Mouse (Mus musculus): ENCODE results near the gene Ly6g6c.

The Ly6g6c gene

DNA sequence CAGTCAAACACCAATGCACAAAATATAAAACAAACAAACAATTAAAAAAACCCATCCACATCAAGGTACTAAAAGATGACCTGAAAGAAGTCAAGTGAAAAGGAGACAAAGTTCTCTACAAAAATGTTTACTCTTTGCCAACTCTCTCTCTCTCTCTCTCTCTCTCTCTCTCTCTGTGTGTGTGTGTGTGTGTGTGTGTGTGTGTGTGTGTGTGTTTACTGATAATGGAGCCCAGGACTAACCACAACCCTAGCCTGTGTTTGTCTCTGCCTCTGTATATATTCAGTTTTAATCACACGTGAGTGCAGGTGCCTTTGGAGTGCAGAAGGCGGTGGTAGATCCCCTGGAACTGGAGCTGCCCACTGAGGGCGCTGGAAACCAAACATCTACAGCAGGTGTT lies 8.1 kb upstream of the Ly6g6c start:
- no peak for DNase-seq

DNA sequence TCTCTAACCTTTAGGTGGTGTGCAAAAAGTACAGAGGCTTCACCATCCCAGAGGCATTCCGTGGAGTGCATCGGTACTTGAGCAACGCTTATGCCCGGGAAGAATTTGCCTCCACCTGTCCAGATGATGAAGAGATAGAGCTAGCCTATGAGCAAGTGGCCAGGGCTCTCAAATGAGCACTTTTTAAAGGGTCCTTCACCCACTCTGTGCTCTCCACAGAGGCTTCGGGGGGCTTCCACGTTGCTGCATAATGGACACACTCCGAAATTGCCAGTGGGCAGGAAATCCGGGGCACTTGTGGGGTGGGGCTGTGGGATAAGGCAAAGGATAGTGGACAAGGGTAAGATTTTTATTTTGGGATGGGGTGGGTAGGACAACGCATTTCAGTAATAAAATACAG lies 6.9 kb upstream of the Ly6g6c start:
- peak in 1 of 2 experiments; percentile 16 for DNase-seq

DNA sequence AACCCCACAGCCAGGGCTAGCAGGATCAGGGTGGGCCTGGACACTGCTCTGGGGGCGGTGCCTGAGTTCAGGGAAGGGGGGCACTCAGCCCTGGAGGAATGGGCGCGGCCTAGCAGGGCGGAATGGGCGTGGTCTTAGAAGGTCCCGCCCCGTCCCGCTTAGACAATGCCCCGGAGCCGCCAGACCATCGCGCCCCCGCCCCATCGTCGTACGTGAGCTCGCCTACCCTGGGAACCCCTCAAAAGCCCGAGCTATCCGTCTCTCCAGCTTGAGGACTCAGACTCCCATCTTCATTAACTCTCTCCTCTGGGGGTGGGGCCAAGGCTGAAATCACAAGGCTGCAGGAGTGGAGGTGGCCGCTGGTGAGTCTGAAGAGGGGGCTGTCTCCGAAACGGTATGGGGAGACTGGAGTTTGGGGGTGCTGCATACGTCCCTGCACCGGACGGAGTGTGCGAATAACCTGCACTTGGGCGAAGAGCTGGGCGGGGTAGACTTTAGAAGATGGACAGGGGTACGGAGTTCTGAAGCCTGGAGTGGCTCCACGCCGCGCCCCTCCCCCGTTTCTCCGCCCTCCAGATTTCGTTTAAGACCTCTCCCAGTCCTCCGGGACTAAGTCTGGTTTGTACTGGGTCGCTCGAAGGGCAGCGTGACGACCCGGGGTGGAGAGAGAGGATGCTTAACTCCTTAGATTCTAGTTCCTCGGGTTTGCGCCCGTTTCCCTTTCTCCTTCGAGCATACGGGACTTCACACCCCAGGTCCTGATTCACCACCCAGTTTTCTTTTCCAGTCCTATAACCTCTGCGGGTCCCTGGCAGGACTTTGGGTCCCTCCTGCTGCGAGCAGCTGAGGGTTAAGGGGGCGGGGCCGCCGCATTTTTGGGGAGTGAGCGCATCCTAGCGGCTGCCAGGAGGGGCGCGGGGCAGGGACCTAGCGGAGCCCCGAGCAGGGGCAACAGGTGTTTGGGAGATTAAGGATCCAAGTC lies 6.0 kb upstream of the Ly6g6c start, which contains the start of gene Ddah2:
Gene Ddah2, plus strand, starts transcription at position 125 of the 982 bp plus-strand sequence.
- peak; percentile 82 to 84 for DNase-seq

DNA sequence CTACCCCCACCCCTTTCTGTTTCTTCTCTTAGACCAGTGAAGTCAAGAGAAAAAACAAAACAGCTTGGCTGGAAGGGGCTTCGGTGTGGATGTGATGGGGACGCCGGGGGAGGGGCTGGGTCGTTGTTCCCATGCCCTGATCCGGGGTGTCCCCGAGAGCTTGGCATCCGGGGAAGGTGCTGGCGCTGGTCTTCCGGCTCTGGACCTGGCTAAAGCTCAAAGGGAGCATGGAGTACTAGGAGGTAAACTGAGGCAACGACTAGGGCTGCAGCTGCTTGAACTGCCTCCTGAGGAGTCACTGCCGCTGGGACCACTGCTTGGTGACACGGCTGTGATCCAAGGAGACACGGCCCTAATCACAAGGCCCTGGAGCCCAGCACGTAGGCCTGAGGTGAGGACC lies 5.1 kb upstream of the Ly6g6c start:
- no peak for DNase-seq

DNA sequence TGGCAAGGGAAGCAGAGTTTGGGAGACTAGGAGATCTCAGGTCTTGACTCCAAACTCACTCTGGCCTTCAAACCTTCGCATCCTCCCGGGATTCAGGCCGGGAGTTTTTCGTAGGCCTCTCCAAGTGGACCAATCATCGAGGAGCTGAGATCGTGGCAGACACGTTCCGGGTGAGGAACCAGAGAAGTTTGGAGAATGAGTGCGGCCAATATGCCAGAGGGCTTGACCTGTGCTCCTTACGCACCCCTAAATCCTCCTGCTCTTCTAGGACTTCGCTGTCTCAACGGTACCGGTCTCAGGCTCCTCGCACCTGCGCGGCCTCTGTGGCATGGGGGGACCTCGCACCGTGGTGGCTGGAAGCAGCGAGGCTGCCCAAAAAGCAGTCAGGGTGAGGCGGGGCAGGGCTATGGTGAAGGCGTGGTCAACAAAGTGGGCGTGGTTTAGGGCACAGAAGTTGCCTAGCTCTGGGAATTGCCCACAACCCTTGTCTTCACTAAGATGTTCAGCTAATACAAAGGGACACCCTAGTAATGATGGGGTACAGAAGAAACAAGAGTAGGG lies 4.4 kb upstream of the Ly6g6c start:
- peak in 1 of 2 experiments; percentile 33 for DNase-seq

DNA sequence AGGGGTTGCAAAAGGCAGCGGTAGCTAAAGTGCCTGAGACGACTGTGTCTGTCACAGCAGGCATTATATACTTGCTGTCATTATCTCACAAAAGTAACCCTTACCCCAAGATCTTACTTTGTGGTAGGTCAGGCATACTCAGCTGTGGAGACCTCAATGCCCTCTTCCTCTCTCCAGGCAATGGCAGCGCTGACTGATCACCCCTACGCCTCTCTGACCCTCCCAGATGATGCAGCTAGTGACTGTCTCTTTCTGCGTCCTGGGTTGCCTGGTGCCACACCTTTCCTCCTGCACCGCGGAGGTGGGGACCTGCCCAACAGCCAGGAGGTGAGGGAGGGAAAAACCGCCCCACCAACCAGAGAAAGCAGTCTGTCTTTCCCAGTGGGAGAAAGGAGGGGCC lies 3.9 kb upstream of the Ly6g6c start:
- no peak for DNase-seq

DNA sequence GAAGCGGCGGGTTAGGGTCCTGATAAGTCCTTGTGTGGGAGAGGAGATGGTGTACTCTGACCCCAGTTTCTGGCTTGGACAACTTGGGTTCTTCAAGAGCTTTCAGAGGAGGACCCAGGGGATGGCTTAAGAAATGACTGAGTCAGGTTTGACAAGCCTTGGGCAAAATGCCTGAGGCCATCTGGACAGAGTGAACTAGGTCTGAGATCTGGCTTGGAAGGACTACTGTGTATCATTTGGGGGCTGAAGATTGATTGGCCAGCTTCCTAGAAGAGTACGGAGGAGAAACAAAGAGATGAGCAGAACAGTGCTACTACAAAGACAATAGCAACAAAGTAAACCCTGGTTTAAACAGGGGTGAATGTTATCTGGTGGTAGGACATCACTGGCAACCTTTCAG lies 1.7 kb upstream of the Ly6g6c start:
- DNase-seq: peak; percentile 45 to 48

DNA sequence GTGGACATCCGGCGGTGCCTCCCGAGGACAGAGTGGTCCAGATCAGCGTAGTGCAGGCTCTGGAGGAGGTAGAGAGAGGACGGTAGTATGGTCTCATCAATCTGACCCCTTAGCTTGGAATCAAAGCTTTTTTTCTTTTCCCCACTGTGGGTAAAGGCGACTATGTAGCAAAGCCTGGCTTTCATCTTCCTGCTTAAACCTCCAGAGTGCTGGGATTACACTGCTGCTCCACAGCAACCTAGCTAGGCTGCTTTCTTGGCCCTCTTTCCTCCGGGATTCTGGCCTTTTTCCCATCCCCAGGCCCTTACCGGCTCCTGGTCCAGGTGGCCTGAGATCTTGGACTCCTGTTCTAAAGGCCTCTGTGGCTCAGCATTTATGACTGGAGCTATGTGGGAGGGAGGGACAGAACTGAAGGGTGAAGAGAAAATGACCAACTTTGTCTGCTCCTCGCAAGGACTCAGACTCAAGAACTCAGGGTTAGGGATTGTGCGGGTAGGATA lies 760 bp upstream of the Ly6g6c start:
- DNase-seq: peak; percentile 67 to 69

DNA sequence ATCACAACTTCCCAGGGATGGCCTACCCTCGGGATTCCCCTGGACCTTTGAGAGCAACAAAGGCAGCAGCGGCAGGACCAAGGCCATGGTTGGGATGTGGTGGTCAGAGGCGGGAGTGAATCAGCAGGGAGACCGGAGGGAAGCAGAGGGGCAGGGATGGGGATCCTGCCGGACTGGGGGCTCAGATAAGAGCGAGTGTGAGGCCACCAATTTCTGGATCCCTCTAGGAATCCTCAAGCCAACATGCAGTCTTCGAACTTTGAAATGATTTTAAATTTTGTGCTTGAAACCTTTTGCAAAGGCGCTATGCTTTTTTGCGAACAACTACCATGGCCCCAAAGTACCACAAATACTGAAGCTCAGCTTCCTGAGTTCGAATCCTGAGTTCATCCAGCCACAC lies 896 bp downstream of the Ly6g6c start, which contains the start of gene Mpig6b:
Gene Mpig6b, minus strand, starts transcription at position 101 of the 400 bp plus-strand sequence.
- DNase-seq: no peak

DNA sequence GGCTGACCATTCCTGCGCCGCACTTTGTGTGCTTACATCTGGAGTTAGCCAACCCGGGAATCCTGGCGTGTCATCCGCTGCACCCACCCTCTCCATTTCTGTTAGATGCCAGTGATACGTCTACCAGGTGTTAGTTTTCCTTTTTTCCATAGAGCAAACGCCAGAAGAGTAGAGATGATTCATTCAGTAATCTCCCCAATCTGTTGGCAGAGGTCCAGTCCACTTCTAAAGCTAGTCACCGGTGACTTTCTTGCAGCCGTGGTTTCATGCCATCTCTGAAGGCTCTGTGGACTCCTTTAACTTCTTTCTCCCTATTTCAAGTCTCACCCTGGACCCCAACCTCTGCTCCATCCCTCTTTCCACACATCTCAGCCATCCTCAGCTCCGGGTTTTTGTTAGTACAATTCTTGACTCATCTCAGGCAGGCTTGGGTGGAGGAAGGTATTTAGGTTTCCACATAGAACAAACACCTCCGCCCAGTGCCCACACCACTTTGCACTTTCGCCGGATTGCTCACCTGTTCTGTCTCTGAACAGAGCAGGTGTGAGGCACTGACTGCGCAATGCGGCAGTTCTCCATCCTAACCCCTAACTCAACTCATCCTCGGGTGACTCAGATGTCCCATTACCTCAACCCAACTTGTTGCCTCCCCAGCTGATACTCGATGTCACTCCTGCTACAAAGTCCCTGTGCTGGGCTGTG lies 3.2 kb downstream of the Ly6g6c start:
- peak; percentile 38 to 48 for DNase-seq

DNA sequence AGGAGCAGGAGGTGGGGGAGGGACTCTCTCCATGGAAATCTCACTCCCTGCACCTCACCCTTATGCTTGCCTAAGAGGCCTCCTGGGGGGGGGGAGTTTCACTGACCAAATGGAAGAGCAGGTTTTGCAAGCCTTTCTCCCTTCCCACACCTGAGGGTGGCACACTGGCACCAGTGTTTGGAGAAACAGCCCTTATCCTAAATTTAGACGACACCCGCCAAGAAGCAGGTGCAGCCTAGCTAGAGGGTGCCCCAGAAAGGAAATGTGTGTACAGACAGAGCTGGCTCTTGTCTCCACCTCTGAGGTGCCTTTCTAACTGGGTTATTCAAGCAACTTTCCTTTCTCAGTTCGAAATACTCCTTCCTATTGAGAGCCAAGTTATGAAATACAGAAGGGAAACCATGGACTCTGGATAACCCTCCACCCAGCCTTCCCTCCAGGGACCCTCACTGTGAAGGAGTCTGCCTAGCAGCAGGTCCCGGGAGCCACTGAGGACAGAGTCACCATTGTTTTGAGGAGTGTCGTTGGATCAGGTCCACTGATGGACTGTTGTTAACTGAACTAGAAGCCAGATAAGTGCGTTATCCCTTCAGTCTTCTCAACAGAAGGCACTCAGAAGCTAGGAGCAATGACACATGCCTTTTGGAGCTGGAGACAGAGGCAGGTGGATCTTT lies 5.5 kb downstream of the Ly6g6c start:
- peak; percentile 84 to 95 for DNase-seq

DNA sequence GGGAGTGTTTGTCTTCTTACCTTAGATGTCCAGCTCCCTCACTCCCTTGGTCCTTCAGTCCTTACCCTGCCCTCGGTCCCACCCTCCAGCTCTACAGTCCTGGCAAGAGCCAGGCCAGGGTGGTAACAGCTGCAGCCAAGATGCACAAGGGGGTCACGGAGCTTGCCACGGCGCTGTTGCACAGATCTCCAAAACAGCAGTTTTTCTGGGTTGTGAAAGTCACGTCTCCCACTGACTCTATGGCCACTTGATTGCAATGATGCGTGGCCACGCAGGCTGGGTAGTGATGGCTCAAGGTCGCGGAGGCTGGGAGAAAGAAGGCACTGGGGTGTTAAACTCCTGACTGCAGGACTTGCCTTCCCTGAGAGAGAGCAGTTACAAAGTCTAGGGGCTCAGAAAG lies 6.3 kb downstream of the Ly6g6c start:
- peak in 1 of 2 experiments; percentile 42 for DNase-seq

DNA sequence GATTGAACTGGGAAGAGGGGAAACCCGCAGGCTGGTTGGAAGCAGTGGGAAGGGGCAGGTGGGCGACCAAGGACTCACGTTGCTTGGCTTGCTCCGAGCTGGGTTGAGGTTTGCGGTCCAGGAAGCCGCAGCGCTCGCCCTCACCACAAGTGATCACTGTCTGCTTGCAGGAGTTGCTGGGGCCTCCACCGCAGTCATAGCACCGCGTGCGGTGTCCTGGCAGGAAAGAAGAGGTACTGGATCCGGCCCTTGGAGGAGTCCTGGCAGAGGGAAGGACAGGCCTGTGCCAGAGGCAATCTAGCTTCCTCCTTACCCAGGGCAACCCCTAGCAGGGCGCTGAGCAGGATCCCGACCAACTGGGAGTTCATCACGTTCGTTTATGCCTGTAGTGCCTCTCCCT lies 8.9 kb downstream of the Ly6g6c start:
- DNase-seq: peak; percentile 84 to 88

DNA sequence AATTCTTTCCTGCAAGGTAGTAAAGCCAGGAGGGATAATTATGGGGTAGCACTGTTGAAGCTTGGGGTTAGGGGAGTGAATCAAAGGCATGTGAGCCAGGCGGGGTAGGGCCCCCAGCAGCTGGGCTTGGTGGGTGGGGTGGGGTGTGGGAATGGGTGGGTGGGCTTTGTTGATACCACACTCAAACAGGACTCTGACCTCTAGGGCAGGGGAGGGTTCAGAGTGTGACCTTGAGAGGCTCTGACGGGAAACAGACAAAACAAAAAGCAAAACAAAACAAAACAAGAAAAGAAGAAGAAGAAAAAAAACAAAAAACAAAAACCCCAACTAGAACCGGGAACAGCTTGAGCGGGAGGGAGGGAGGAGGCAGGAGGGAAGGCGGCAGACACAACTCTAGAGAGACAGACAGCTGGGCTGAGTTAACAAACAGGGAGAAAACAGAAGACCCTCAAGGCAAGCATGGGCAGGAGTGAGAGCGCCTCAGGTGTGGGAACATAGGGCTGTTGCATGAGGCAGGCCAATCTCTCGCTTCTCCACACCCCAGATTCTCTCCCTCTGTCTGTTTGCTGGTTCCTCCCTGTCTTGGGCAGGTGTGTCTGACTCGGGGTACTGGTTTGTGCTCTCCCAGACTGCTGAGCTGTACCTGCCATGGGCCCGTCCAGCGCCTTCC lies 11.5 kb downstream of the Ly6g6c start, which contains the start of gene Ly6g6e:
Gene Ly6g6e, plus strand, starts transcription at position 396 of the 670 bp plus-strand sequence.
- no peak for DNase-seq

DNA sequence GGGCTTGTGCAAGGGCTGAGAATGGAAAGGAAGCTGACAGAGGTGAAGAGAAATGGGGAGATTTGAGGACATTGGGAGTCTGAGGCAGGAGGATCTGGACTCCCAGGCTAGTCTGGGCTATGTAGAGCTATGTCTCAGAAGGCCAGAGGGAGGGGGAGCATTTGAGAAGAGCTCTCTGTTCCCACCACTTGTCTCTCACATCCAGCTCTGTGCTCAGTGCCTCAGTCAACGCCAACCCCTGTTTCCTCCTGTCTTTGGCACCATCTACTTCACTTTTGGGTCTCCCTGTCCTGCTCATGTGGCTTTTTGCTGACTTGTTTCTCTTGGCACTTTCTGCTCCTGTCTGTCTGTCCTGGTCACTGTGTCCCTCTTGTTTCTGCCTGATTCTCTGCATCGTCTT lies 12.1 kb downstream of the Ly6g6c start:
- peak in 1 of 2 experiments; percentile 29 for DNase-seq

DNA sequence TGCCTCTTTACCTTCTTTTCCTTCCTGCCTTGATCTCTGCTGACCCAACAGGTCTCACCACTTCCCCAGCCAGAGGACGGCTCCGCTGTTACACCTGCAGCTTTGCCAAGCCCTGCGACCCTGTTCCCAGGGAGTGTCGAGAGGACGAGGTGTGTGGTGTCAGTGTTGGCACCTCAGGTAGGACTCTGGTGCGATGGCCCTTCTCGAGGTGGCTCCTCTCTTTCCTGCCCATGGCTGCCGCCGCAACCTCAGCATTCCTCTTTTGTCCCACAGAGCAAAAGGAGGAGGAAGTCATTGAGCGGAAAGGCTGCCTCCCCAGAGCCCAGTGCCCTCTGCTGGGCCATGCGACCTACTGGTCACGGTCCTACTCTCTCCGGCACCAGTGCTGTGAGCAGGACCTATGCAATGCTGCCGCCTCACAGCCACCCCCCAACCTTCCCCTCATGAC lies 12.6 kb downstream of the Ly6g6c start, which contains the start of gene Ly6g6d:
Gene Ly6g6d, minus strand, starts transcription at position 280 of the 448 bp plus-strand sequence.
- DNase-seq: peak; percentile 65 to 72

DNA sequence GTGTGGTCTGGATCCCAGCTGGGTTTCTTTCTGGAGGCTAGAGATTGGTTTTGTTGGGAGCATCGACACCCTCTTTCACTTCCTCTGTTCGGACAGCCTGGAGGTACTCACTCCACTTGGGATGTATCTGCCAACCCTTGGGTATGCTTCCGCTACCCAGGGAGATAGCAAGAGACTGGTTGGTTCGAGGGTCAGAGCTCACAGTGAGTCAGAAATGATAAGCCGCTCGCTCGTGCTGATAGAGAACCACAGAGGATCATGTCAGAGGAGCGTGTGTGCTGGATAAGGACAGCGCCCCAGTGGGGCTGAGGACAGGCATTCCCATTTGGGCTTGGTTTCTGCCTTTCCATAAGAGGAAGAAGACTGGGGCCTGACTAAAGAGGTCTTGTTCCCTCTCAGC lies 14.6 kb downstream of the Ly6g6c start:
- no peak for DNase-seq

DNA sequence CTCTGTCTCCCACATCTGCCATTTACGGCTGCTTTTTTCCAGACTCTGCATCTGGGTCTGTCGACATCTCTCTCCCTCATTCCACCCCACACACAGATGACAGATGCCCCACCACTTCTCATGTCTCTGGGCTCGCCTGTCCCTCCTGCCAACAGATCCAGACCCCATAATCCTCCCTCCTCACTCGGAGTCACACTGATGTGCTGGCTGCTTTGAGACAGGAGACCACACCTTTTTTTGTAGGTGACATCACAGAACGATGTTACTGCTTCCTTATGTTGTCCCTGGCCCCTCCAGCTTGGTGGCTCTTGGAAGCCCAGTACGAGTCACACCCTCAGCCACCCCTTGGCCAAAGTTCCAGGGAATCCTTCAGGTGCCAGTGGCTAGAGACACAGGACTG lies 15.1 kb downstream of the Ly6g6c start:
- no peak for DNase-seq

DNA sequence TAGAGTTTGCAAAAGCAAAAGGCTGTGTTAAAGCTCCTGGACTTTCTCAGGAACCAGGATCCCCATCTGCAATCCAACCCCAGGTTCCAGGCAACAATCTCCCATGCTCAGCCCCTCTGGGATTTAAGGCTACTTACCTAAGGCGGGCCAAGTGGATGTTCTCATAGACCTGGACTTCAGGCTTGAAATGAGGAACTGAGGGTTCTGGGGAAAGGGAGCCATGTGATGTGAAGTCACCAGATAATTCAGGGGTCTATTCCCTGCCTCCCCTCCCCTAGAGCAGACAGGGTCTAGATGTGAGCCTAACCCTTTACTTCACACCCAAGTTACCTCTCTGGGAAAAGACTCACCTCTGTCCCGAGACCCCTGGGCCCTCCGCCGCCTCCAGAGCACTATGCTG lies 15.5 kb downstream of the Ly6g6c start:
- no peak for DNase-seq

DNA sequence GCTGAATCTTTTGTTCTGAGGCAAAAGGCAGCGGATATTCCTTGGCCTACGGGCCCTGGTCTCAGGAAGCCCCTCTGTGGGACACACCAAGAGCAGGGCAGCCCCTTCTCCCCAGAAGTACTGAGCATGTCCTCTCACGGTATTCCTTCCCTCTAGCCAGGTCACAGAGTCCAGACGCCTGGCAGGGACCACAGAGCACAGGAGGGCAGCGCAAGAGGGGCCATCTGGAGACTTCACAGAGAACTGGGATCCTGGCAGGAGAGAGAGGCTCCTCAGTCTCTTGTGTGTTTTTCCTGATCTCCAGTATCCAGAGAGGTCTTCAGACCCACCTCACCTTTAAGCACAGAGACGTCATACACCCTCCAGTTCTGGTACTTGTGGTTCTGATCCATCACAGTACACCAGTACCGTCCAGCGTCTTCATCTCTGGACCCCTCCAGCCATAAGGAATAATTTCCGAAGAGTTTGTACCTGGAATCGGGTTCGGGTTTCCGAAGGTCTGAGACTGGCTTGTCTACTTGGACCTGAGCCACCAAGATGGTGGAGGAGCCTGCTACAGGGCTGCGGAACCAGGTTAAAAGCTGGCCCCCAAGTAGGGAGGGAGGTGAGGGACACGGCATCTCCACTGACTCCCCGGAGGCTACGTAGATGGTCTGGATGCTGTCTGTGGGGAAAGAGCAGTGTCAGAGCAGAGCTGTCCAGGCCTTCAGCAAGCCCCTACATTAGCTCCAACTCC lies 17.8 kb downstream of the Ly6g6c start:
- peak; percentile 74 to 82 for DNase-seq

DNA sequence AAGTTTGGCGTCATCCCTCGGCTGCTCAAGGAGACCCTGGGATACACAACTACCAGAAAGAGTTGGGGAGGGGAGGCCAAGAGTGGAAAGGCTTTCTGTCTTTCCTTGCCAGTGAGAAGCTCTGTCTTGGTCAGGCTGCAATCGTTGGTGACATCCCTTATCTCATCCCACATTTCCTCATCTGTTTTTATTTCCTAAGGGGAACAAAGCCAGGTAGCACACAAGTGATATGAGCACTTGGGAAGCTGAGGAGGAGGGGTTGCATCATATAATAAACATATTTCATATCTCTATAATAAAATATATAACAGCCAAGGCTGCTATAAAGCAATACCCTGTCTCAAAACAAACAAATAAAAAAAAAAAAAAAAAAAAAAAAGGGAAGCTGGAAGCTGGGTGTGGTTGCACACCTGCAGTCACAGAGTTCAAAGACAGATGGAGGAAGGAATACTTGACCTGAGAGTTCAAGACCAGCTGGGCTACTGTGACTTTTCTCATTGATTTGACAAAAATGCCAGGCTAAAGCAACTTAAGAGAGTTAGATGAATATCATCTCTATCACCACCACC lies 18.8 kb downstream of the Ly6g6c start:
- DNase-seq: no peak

Measured in cerebellum, adult 18-20 months (tissue).